Mouse (Mus musculus) liver, postnatal 0 days (tissue): ENCODE results near the gene Sclt1.

ENCODE experiments used
- CTCF ChIP-seq: sonication (generic); IDR thresholded peaks from 2 replicates; pipeline ENCODE4 v1.5.1; 2016; ENCODE audit warnings: antibody characterized with exemption, low read depth
- EP300 ChIP-seq: IDR thresholded peaks from 2 replicates; pipeline ENCODE4 v1.6.1; 2016; ENCODE audit warnings: antibody characterized with exemption, low read depth, mild to moderate bottlenecking

- no peak for TF ChIP-seq EP300
- no peak for TF ChIP-seq CTCF
Observed at GRCm38 (mm10) chr3:41604629-41605321, 137.5 kb downstream of the Sclt1 start.
